30 mouse cellular contexts compared by ENCODE assay signal in genomic region chr6:137810136-137810535, GRCm38 (mm10). TPM values are rescaled to one million over a fixed set of nuclear protein-coding genes. Genes with fewer than 3 reads are reported as not detected.
A peak's percentile ranks its signal among the peaks of the same experiment; 100 is the strongest.
DNase-seq lines count a peak whose midpoint lies in the region; ATAC-seq and TF ChIP-seq lines count a peak whose summit lies in the region.
"Had no signal": no experiment of that assay in that cellular context is flagged by ENCODE, and none has a peak within 500 bp of the region (broad histone marks: within the 10 kb centered on the region; RNA-seq: fewer than 3 reads in every experiment).

No protein-coding gene starts in this region.

- no peak overlapping the region for H3K4me3 ChIP-seq in kidney, postnatal 0 days (replicated peaks; ENCODE audit: low read depth, low read length)
- H3K4me3 ChIP-seq: embryonic facial prominence, embryonic 10.5 days; embryonic facial prominence, embryonic 15.5 days; heart, adult 2 months; hindbrain, embryonic 10.5 days; lung, embryonic 15.5 days; midbrain, embryonic 10.5 days; myocyte; neural tube, embryonic 12.5 days had no signal

- ATAC-seq in kidney, postnatal 0 days (replicated peaks; ENCODE audit: low FRiP score, low read depth): 0 out of 2 replicates have a peak, but pooled peaks have one; percentile 35
- ATAC-seq: activated CD4-positive, CD25-positive, alpha-beta regulatory T cell, adult 4 months; CD4-positive, CD25-positive, alpha-beta regulatory T cell, adult 4 months; forebrain, embryonic 14.5 days; hindbrain, embryonic 16.5 days; midbrain, embryonic 16.5 days had no signal

- H3K4me2 ChIP-seq in kidney, postnatal 0 days (ENCODE audit: low read length): no peak overlapping the region
- H3K4me2 ChIP-seq: embryonic facial prominence, embryonic 15.5 days; lung, embryonic 15.5 days; neural tube, embryonic 12.5 days had no signal

- H3K27ac ChIP-seq in kidney, postnatal 0 days: no peak overlapping the region
- H3K27ac ChIP-seq: embryonic facial prominence, embryonic 10.5 days; embryonic facial prominence, embryonic 15.5 days; heart, adult 2 months; hindbrain, embryonic 10.5 days; lung, embryonic 15.5 days; midbrain, embryonic 10.5 days; neural tube, embryonic 12.5 days had no signal

- no peak for TF ChIP-seq CTCF in kidney, postnatal 0 days (IDR thresholded peaks at IDR 0.05; ENCODE audit: low read depth)

- DNase-seq in gastrocnemius, postnatal 25 days: peak; percentile 12
- no peak for DNase-seq in gastrocnemius, adult 8-10 months (ENCODE audit: low spot score in 2 of 2)
- peak; percentile 37 for DNase-seq in kidney, postnatal 0 days (ENCODE audit: low spot score)
- no peak for DNase-seq in kidney, postnatal 10 days
- DNase-seq in adrenal gland, postnatal 10 days: peak; percentile 50
- DNase-seq in skeletal muscle tissue, adult 2 months (ENCODE audit: low read depth, low spot score): peak; percentile 4
- DNase-seq in right cerebral cortex, postnatal 25 days: no peak
- DNase-seq: cerebellum, adult 11-12 months; cerebellum, postnatal 10 days; heart, adult 2 months; heart, postnatal 14 days; kidney, adult 8-10 months; layer of hippocampus, postnatal 36 days; liver; right cerebral cortex, adult 18-20 months; right cerebral cortex, postnatal 4 days; thymus, adult 2 months; thymus, postnatal 36 days had no signal

- WGBS in kidney, postnatal 0 days: 24% methylated on average over 5 of the region's 5 CpGs

- no peaks in the 10 kb centered on the region for H3K27me3 ChIP-seq in kidney, postnatal 0 days (ENCODE audit: insufficient read depth, low read length)
- H3K27me3 ChIP-seq: embryonic facial prominence, embryonic 15.5 days; lung, embryonic 15.5 days; neural tube, embryonic 12.5 days had no signal

- no peaks in the 10 kb centered on the region for H3K9me3 ChIP-seq in kidney, postnatal 0 days (replicated peaks; ENCODE audit: low read length)
- H3K9me3 ChIP-seq: embryonic facial prominence, embryonic 10.5 days; embryonic facial prominence, embryonic 15.5 days; hindbrain, embryonic 10.5 days; lung, embryonic 15.5 days; neural tube, embryonic 12.5 days had no signal

- no peaks in the 10 kb centered on the region for H3K4me1 ChIP-seq in kidney, postnatal 0 days (replicated peaks; ENCODE audit: insufficient read depth, low read length)
- H3K4me1 ChIP-seq: embryonic facial prominence, embryonic 15.5 days; hindbrain, embryonic 10.5 days; lung, embryonic 15.5 days; midbrain, embryonic 10.5 days; neural tube, embryonic 12.5 days had no signal

- H3K9ac ChIP-seq in kidney, postnatal 0 days (ENCODE audit: low read depth, low read length): no peak overlapping the region
- H3K9ac ChIP-seq: embryonic facial prominence, embryonic 15.5 days; lung, embryonic 15.5 days; neural tube, embryonic 12.5 days had no signal

- H3K36me3 ChIP-seq in kidney, postnatal 0 days (ENCODE audit: insufficient read depth, low read length): no peaks in the 10 kb centered on the region
- H3K36me3 ChIP-seq: embryonic facial prominence, embryonic 15.5 days; lung, embryonic 15.5 days; neural tube, embryonic 12.5 days had no signal

RNA-seq across cellular contexts. Expression of gene Dera, which starts 55.8 kb away (rescaled TPM):
- total RNA-seq in gastrocnemius, postnatal 25 days (2021): 10 to 100 TPM; 10.4 to 11.0 TPM
- 10 to 100 TPM in 1 of 4 experiments, 1 to 10 TPM in 3; 6.7 to 10.7 (median 8.3) TPM for total RNA-seq in gastrocnemius, adult 8-10 months (2022)
- 85.5 and 92.3 TPM in 2 replicates for polyA plus RNA-seq in kidney, postnatal 0 days (2015; fragmentation: Nextera tagmentation; extraction: Ambion mirVana)
- 10 to 100 TPM; 28.9 to 31.6 TPM for total RNA-seq in adrenal gland, postnatal 10 days (2021)

Comparison
In these comparisons a context has a peak if more than half of its experiments do, and no peak if none do; other contexts are left out.
1. DNase-seq: peak in gastrocnemius, postnatal 25 days (single experiment), kidney, postnatal 0 days (single experiment), adrenal gland, postnatal 10 days (single experiment) and skeletal muscle tissue, adult 2 months (single experiment); none in gastrocnemius, adult 8-10 months (0 of 2), kidney, postnatal 10 days (single experiment) and right cerebral cortex, postnatal 25 days (single experiment).